Mouse (Mus musculus) hindbrain, embryonic 11.5 days (tissue): ENCODE data around the gene Mrps11. TPM values are rescaled to one million over a fixed set of nuclear protein-coding genes. Genes with fewer than 3 reads are reported as not detected.

Experiments used
- polyA plus RNA-seq: library from polyadenylated mRNA; unstranded; fragments of >200 nt; fragmentation: Nextera tagmentation; extraction: Ambion mirVana; gene quantifications from 2 replicates; pipeline ENCODE4 v1.2.1, GENCODE M21; 2014

The Mrps11 gene
- polyA plus RNA-seq, 1 experiment from 2014 or later = 81.2 TPM

Other genes starting within 250 kb of the Mrps11 start
- 7.9 and 8.0 TPM in 2 replicates for gene Ntrk3, start 45.1 kb upstream of the Mrps11 start, polyA plus RNA-seq
- 72.4 and 76.6 TPM in 2 replicates for gene Mrpl46, start 412 bp downstream of the Mrps11 start, polyA plus RNA-seq
- 17.8 and 21.3 TPM in 2 replicates for gene Det1, start 64.1 kb downstream of the Mrps11 start, polyA plus RNA-seq
- gene Aen, start 112.7 kb downstream of the Mrps11 start, polyA plus RNA-seq = 37.4 and 43.7 TPM in 2 replicates
- gene Isg20, start 130.3 kb downstream of the Mrps11 start, polyA plus RNA-seq = 0.14 and 0.56 TPM in 2 replicates